Mouse (Mus musculus) lung, postnatal 0 days (tissue): Measurements from ENCODE around the gene Gm3448.

Source experiments
- CTCF ChIP-seq: IDR thresholded peaks from 2 replicates; pipeline ENCODE4 v1.5.1; 2016; ENCODE audit warnings: antibody characterized with exemption, mild to moderate bottlenecking
- EP300 ChIP-seq: IDR thresholded peaks from 2 replicates; pipeline ENCODE4 v1.6.1; 2016; ENCODE audit warnings: antibody characterized with exemption, mild to moderate bottlenecking, control low read depth

- TF ChIP-seq EP300 (no peak), CTCF (no peak)
Measured at GRCm38 (mm10) chr17:15075033-15075432, 33.7 kb upstream of the Gm3448 start.
